Mouse (Mus musculus) liver, postnatal 0 days (tissue): ENCODE results near the gene Pno1. TPM values are rescaled to one million over a fixed set of nuclear protein-coding genes. Genes with fewer than 3 reads are reported as not detected.

Experiments used
- ATAC-seq: fragments of 200-750 bp; cut with Nextera tagmentation; 2 replicates; pipeline ENCODE4 v1.8.0; 2017; ENCODE audit warnings: mild to moderate bottlenecking, moderate library complexity
- DNase-seq: peaks from one replicate; pipeline ENCODE4 v3.0.0-alpha.2; 2016
- H3K27ac ChIP-seq: fragments of 300-500 bp; sonication (generic); 2 replicates; pipeline ENCODE4 v1.5.1; 2014; ENCODE audit warnings: antibody characterized with exemption, moderate library complexity, mild to moderate bottlenecking, low read depth
- H3K27me3 ChIP-seq: fragments of 300-500 bp; sonication (generic); 2 replicates; pipeline ENCODE4 v1.6.1; 2014; ENCODE audit warnings: low read length, control low read depth, mixed read lengths; ENCODE audit not compliant: insufficient read depth
- H3K36me3 ChIP-seq: fragments of 300-500 bp; sonication (generic); replicated peaks from 2 replicates; pipeline ENCODE4 v1.6.1; 2014; ENCODE audit warnings: mild to moderate bottlenecking, control low read depth, low read length, moderate library complexity, mixed read lengths; ENCODE audit not compliant: insufficient read depth
- H3K4me1 ChIP-seq: fragments of 300-500 bp; sonication (generic); 2 replicates; pipeline ENCODE4 v1.6.1; 2014; ENCODE audit warnings: antibody characterized with exemption, mild to moderate bottlenecking, control low read depth; ENCODE audit not compliant: insufficient read depth
- H3K4me2 ChIP-seq: fragments of 300-500 bp; sonication (generic); 2 replicates; pipeline ENCODE4 v1.6.1; 2014; ENCODE audit warnings: low read depth, mild to moderate bottlenecking, low read length, moderate library complexity, mixed read lengths
- H3K4me3 ChIP-seq: fragments of 300-500 bp; sonication (generic); 2 replicates; pipeline ENCODE4 v1.5.1; 2014; ENCODE audit warnings: low read depth, low read length
- H3K9ac ChIP-seq: fragments of 300-500 bp; sonication (generic); replicated peaks from 2 replicates; pipeline ENCODE4 v1.6.1; 2014; ENCODE audit warnings: mild to moderate bottlenecking, moderate library complexity
- H3K9me3 ChIP-seq: fragments of 300-500 bp; sonication (generic); 2 replicates; pipeline ENCODE4 v1.6.1; 2016; ENCODE audit warnings: mild to moderate bottlenecking, control low read depth, low read length, mixed read lengths
- CTCF ChIP-seq: sonication (generic); IDR thresholded peaks from 2 replicates; pipeline ENCODE4 v1.5.1; 2016; ENCODE audit warnings: antibody characterized with exemption, low read depth
- EP300 ChIP-seq: IDR thresholded peaks from 2 replicates; pipeline ENCODE4 v1.6.1; 2016; ENCODE audit warnings: antibody characterized with exemption, low read depth, mild to moderate bottlenecking
- WGBS: fragments of 180-500 bp; shearing (Covaris S2); extraction: QIAGEN DNeasy Blood & Tissue Kit; methylation state at CpG from one replicate; pipeline ENCODE4 v1.1.7; 2014; ENCODE audit not compliant: insufficient replicate concordance; 5-methylcytosine and 5-hydroxymethylcytosine counted together
- polyA plus RNA-seq: library from polyadenylated mRNA; unstranded; fragments of >200 nt; fragmentation: Nextera tagmentation; extraction: Ambion mirVana; gene quantifications from 2 replicates; pipeline ENCODE4 v1.2.1, GENCODE M21; 2015

The Pno1 gene
- polyA plus RNA-seq, 1 experiment from 2014 or later: 37.1 TPM

GRCm38 (mm10) chr11:17187649-17188048 is 23.7 kb downstream of the Pno1 start:
- no peak overlapping the region for H3K27ac ChIP-seq
- no peaks in the 10 kb centered on the region for H3K27me3 ChIP-seq
- TF ChIP-seq EP300 (no peak), CTCF (no peak)
- H3K9me3 ChIP-seq: no peaks in the 10 kb centered on the region
- H3K4me2 ChIP-seq: no peak overlapping the region
- no peak overlapping the region for H3K9ac ChIP-seq
- no peak overlapping the region for H3K4me3 ChIP-seq
- WGBS: 80% methylated on average over 3 of the region's 3 CpGs
- no peak for ATAC-seq
- no peaks in the 10 kb centered on the region; the same call in 1 of the 2 replicates for H3K36me3 ChIP-seq
- no peak for DNase-seq
- 0 out of 2 replicates have a peak, but pooled peaks cover 2% of the 10 kb centered on the region for H3K4me1 ChIP-seq

DNA sequence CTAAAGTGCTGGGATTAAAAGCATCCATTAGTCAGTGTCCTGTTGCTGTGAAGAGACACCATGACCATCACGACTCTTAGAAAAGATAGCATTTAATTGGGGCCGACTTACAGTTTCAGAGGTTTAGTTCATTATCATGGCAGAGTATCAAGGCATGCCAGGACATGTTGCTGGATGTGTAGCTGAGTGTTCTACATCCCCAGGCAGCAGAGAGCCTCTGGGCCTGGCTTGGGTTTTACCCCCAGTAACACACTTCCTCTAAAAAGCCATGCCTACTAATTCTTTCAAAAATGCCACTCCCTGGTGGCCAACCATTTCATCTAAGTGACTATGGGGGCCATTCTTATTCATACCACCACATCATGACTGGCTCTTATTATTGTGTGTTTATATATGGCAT is 28.2 kb downstream of the Pno1 start:
- no peaks in the 10 kb centered on the region for H3K27me3 ChIP-seq
- 80% methylated on average over 2 of the region's 2 CpGs for WGBS
- H3K9me3 ChIP-seq: no peaks in the 10 kb centered on the region
- no peak overlapping the region for H3K4me3 ChIP-seq
- ATAC-seq (no peak), DNase-seq (no peak)
- no peaks in the 10 kb centered on the region; the same call in 1 of the 2 replicates for H3K36me3 ChIP-seq
- peaks cover 8% of the 10 kb centered on the region for H3K4me1 ChIP-seq
- H3K4me2 ChIP-seq: no peak overlapping the region
- H3K27ac ChIP-seq: no peak overlapping the region
- no peak for TF ChIP-seq CTCF
- H3K9ac ChIP-seq: no peak overlapping the region

DNA sequence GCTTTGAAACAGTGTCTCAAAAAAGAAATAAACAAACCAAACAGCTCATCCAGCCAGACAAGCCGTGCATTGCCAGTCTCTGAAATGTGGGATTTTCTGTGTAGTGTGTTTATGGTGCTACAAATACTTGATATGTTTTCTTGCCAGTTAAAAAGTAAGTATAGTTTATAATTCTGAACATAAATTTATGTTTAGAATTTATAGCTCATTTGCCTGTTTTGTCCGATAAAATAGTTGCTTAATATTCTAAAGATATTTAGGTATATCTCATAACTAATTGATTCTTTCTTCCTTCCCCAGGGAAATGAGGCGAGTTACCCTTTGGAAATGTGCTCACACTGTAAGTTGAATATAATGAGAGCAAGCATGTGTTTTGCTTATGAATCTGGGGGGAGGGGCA is 29.6 kb downstream of the Pno1 start, which contains the start of gene Wdr92:
Wdr92 (plus strand) TSS at position 301 of the 400 bp plus-strand sequence.
- no peak within 1 kb of the TSS for H3K4me2 ChIP-seq
- no peaks in the 10 kb centered on the region for H3K36me3 ChIP-seq
- no peak for TF ChIP-seq CTCF
- no peak for TF ChIP-seq EP300
- H3K4me1 ChIP-seq: peaks cover 8% of the 10 kb centered on the region
- no peak within 1 kb of the TSS for H3K4me3 ChIP-seq
- no peaks in the 10 kb centered on the region for H3K27me3 ChIP-seq
- no peak within 1 kb of the TSS for H3K9ac ChIP-seq
- no peak for ATAC-seq
- no peak for DNase-seq
- H3K9me3 ChIP-seq: no peaks in the 10 kb centered on the region
- 83% methylated on average over 3 of the region's 3 CpGs for WGBS
- no peak within 1 kb of the TSS for H3K27ac ChIP-seq

- H3K9me3 ChIP-seq: no peaks in the 10 kb centered on the region
- ATAC-seq (no peak), DNase-seq (no peak)
- no peaks in the 10 kb centered on the region for H3K27me3 ChIP-seq
- H3K9ac ChIP-seq: no peak overlapping the region
- H3K4me3 ChIP-seq: no peak overlapping the region
- H3K4me1 ChIP-seq: peaks cover 8% of the 10 kb centered on the region
- H3K36me3 ChIP-seq: no peaks in the 10 kb centered on the region
- 51% methylated on average over 3 of the region's 3 CpGs for WGBS
- H3K27ac ChIP-seq: no peak overlapping the region
- TF ChIP-seq EP300 (no peak), CTCF (no peak)
- no peak overlapping the region for H3K4me2 ChIP-seq
These were observed 30.6 kb downstream of the Pno1 start for GRCm38 (mm10) chr11:17180753-17181152.

DNA sequence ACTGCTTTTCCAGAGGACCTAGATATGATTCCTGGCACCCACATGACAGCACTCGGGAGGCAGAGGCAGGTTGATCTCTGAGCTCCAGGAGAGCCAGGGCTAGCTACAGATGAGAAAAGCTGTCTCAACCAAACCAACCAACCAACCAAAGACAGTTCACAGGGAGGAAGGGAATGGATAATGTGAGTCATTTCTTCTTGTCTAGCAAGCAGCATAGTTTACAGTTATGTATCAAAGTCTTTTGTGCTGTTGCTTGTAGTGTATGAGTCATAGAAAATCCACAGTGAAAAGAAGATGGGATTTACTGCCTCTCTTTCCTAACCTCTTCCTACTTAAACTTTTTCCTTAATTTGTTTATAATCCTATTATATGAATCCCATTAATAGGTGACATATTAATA is 34.7 kb downstream of the Pno1 start:
- Histone ChIP-seq H3K9ac (no peak overlapping the region), H3K4me2 (no peak overlapping the region), H3K27me3 (no peaks in the 10 kb centered on the region), H3K36me3 (no peaks in the 10 kb centered on the region), H3K4me3 (no peak overlapping the region), H3K4me1 (peaks cover 13% of the 10 kb centered on the region), H3K27ac (no peak overlapping the region), H3K9me3 (peaks cover 3% of the 10 kb centered on the region; the same call in 1 of the 2 replicates)
- 82% methylated on average over 1 of the region's 1 CpGs for WGBS
- no peak for TF ChIP-seq CTCF
- TF ChIP-seq EP300: no peak
- no peak for ATAC-seq
- DNase-seq: no peak

DNA sequence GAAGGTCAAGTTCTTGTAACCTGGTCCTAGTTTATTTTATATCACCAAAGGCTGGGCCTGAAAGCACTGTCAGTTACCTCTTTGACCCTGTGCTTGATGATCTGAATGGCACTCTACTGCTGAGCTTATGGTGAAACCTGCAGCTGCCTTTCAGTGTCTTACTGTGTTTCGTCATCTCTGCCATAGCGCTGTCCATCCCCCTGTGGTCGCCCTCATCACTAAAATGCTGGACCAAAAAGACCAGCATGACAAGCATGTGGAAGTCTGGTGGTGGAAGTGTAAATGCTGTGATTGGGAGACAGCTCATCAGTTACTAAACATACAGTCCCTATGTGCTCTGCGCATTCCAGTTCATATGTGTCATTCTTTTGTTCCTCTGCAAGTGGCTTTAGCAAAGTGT is 39.1 kb downstream of the Pno1 start:
- DNase-seq (no peak), ATAC-seq (no peak)
- H3K9me3 ChIP-seq: peaks cover 3% of the 10 kb centered on the region; the same call in 1 of the 2 replicates
- H3K4me2 ChIP-seq: no peak overlapping the region
- H3K36me3 ChIP-seq: no peaks in the 10 kb centered on the region
- TF ChIP-seq EP300 (no peak), CTCF (no peak)
- no peak overlapping the region for H3K4me3 ChIP-seq
- no peak overlapping the region for H3K9ac ChIP-seq
- peaks cover 30% of the 10 kb centered on the region for H3K4me1 ChIP-seq
- H3K27me3 ChIP-seq: no peaks in the 10 kb centered on the region
- 82% methylated on average over 4 of the region's 4 CpGs for WGBS
- H3K27ac ChIP-seq: no peak overlapping the region
